Mouse (Mus musculus) embryonic fibroblast, embryonic 13.5 days (primary cell): ENCODE results near the gene Tiam1.

ENCODE experiments used
- CTCF ChIP-seq: IDR thresholded peaks from 2 replicates; pipeline ENCODE4 v1.5.1; 2011; ENCODE audit warnings: mild to moderate bottlenecking, control low read depth, low read length, moderate library complexity, borderline replicate concordance; ENCODE audit not compliant: insufficient read depth
- POLR2A ChIP-seq: IDR thresholded peaks from 2 replicates; pipeline ENCODE4 v1.6.1; 2011; ENCODE audit warnings: low read depth, mild to moderate bottlenecking, control low read depth, low read length, moderate library complexity

- TF ChIP-seq CTCF (no peak), POLR2A (no peak)
Observed at GRCm38 (mm10) chr16:89863264-89863663, 280.3 kb downstream of the Tiam1 start.
